ENCODE assay signal across 19 mouse cellular contexts in the genomic region with DNA sequence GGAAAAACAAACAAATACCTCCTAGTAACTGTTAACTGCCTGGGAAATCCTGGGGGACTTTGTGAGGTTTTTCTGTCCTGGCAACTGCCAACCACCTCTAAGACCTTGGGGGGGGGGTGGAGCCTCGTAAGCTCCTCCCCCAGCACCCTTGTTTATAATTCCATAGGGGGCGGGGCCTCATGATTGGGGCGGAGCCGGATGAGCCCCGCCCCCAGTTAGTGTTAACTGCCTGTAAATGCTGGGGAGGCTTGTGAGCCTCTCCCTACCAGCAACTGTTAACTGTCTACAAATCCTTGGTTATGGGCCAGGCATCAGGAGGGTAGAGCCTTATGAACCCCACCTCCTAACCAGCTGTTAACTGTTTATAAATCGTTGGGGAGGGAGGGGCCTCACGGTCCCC. TPM values are rescaled to one million over a fixed set of nuclear protein-coding genes. Genes with fewer than 3 reads are reported as not detected.
DNase-seq lines count a peak whose midpoint lies in the region; ATAC-seq and TF ChIP-seq lines count a peak whose summit lies in the region.
"Had no signal": no experiment of that assay in that cellular context is flagged by ENCODE, and none has a peak within 500 bp of the region (broad histone marks: within the 10 kb centered on the region; RNA-seq: fewer than 3 reads in every experiment).

No protein-coding gene starts in this region.

- no peak overlapping the region for H3K9ac ChIP-seq in embryonic facial prominence, embryonic 12.5 days
- H3K9ac ChIP-seq in limb, embryonic 11.5 days (ENCODE audit: low read length), result no peak overlapping the region
- H3K9ac ChIP-seq in intestine, postnatal 0 days (ENCODE audit: low read depth, low read length), result no peak overlapping the region
- H3K9ac ChIP-seq: heart, embryonic 15.5 days; liver, embryonic 15.5 days; midbrain, embryonic 12.5 days had no signal

- no peaks in the 10 kb centered on the region for H3K9me3 ChIP-seq in embryonic facial prominence, embryonic 12.5 days
- H3K9me3 ChIP-seq in embryonic facial prominence, embryonic 10.5 days, result no peaks in the 10 kb centered on the region
- no peaks in the 10 kb centered on the region for H3K9me3 ChIP-seq in limb, embryonic 11.5 days (ENCODE audit: control insufficient read depth, low read length)
- no peaks in the 10 kb centered on the region for H3K9me3 ChIP-seq in limb, embryonic 10.5 days (replicated peaks)
- H3K9me3 ChIP-seq in intestine, postnatal 0 days (ENCODE audit: control insufficient read depth), result no peaks in the 10 kb centered on the region
- H3K9me3 ChIP-seq: heart, embryonic 15.5 days; liver, embryonic 15.5 days; midbrain, embryonic 12.5 days had no signal

- H3K27ac ChIP-seq in embryonic facial prominence, embryonic 12.5 days, result 0 out of 2 replicates have a peak overlapping the region, but pooled peaks have one; percentile 41
- H3K27ac ChIP-seq in embryonic facial prominence, embryonic 10.5 days (replicated peaks), result no peak overlapping the region
- no peak overlapping the region for H3K27ac ChIP-seq in limb, embryonic 11.5 days (replicated peaks; ENCODE audit: low read depth, low read length)
- no peak overlapping the region for H3K27ac ChIP-seq in limb, embryonic 10.5 days
- no peak overlapping the region for H3K27ac ChIP-seq in intestine, postnatal 0 days (ENCODE audit: low read depth, low read length)
- H3K27ac ChIP-seq: heart, embryonic 15.5 days; liver, embryonic 15.5 days; midbrain, embryonic 12.5 days had no signal

- H3K36me3 ChIP-seq in embryonic facial prominence, embryonic 12.5 days, result no peaks in the 10 kb centered on the region
- no peaks in the 10 kb centered on the region for H3K36me3 ChIP-seq in embryonic facial prominence, embryonic 10.5 days (replicated peaks)
- H3K36me3 ChIP-seq in limb, embryonic 11.5 days (ENCODE audit: control insufficient read depth, insufficient read depth, low read length), result no peaks in the 10 kb centered on the region
- no peaks in the 10 kb centered on the region for H3K36me3 ChIP-seq in limb, embryonic 10.5 days
- no peaks in the 10 kb centered on the region for H3K36me3 ChIP-seq in intestine, postnatal 0 days (ENCODE audit: control insufficient read depth, insufficient read depth)
- H3K36me3 ChIP-seq: heart, embryonic 15.5 days; liver, embryonic 15.5 days; midbrain, embryonic 12.5 days had no signal

- ATAC-seq in embryonic facial prominence, embryonic 12.5 days (ENCODE audit: insufficient number of reproducible peaks, insufficient read depth, low FRiP score, low TSS enrichment), result no peak
- ATAC-seq in limb, embryonic 11.5 days (ENCODE audit: insufficient number of reproducible peaks, low FRiP score, low TSS enrichment, low read depth), result no peak
- ATAC-seq in intestine, postnatal 0 days, result peak; percentile 28; the same call in 1 of the 2 replicates
- no peak for ATAC-seq in erythroblast, adult 5-6 weeks (replicated peaks; ENCODE audit: low FRiP score, poor library complexity, severe bottlenecking)
- ATAC-seq: forebrain, embryonic 14.5 days had no signal

- no peak overlapping the region for H3K4me2 ChIP-seq in embryonic facial prominence, embryonic 12.5 days (replicated peaks)
- no peak overlapping the region for H3K4me2 ChIP-seq in limb, embryonic 11.5 days (ENCODE audit: low read depth, severe bottlenecking)
- no peak overlapping the region for H3K4me2 ChIP-seq in intestine, postnatal 0 days (replicated peaks; ENCODE audit: low read depth)
- H3K4me2 ChIP-seq: heart, embryonic 15.5 days; liver, embryonic 15.5 days; midbrain, embryonic 12.5 days had no signal

- H3K4me3 ChIP-seq in embryonic facial prominence, embryonic 12.5 days, result no peak overlapping the region
- no peak overlapping the region for H3K4me3 ChIP-seq in embryonic facial prominence, embryonic 10.5 days
- no peak overlapping the region for H3K4me3 ChIP-seq in limb, embryonic 11.5 days (ENCODE audit: low read depth, low read length)
- H3K4me3 ChIP-seq in limb, embryonic 10.5 days, result no peak overlapping the region
- no peak overlapping the region for H3K4me3 ChIP-seq in intestine, postnatal 0 days (ENCODE audit: low read depth, low read length)
- H3K4me3 ChIP-seq: heart, embryonic 15.5 days; liver, embryonic 15.5 days; midbrain, embryonic 12.5 days had no signal

- peaks cover 31% of the 10 kb centered on the region for H3K4me1 ChIP-seq in embryonic facial prominence, embryonic 12.5 days
- peaks cover 46% of the 10 kb centered on the region for H3K4me1 ChIP-seq in embryonic facial prominence, embryonic 10.5 days
- peaks cover 18% of the 10 kb centered on the region for H3K4me1 ChIP-seq in limb, embryonic 11.5 days (ENCODE audit: control insufficient read depth, insufficient read depth, low read length)
- H3K4me1 ChIP-seq in limb, embryonic 10.5 days, result peaks cover 38% of the 10 kb centered on the region
- peaks cover 5% of the 10 kb centered on the region for H3K4me1 ChIP-seq in intestine, postnatal 0 days (replicated peaks; ENCODE audit: control insufficient read depth, insufficient read depth, low read length)

- WGBS in embryonic facial prominence, embryonic 12.5 days, result 64% methylated on average over 7 of the region's 7 CpGs
- WGBS in embryonic facial prominence, embryonic 10.5 days, result 68% methylated on average over 7 of the region's 7 CpGs
- 55% methylated on average over 7 of the region's 7 CpGs for WGBS in limb, embryonic 11.5 days
- 53% methylated on average over 7 of the region's 7 CpGs for WGBS in limb, embryonic 10.5 days
- 40% methylated on average over 7 of the region's 7 CpGs for WGBS in intestine, postnatal 0 days

- DNase-seq in embryonic facial prominence, embryonic 10.5 days (ENCODE audit: low spot score), result no peak
- DNase-seq in limb, embryonic 11.5 days (ENCODE audit: low spot score), result peak; percentile 20
- no peak for DNase-seq in limb, embryonic 10.5 days (ENCODE audit: low spot score)
- peak; percentile 77 for DNase-seq in R1 (ENCODE audit: low read depth, low spot score)
- DNase-seq in frontal cortex, postnatal 36 days (ENCODE audit: low spot score in 2 of 2), result no peak
- DNase-seq: adrenal gland, postnatal 36 days; cerebellum, adult 9-10 months; heart, adult 18-20 months; kidney, adult 18-20 months; layer of hippocampus, postnatal 36 days; lung, postnatal 36 days; thymus, postnatal 4 days had no signal

- no peaks in the 10 kb centered on the region for H3K27me3 ChIP-seq in embryonic facial prominence, embryonic 12.5 days
- no peaks in the 10 kb centered on the region for H3K27me3 ChIP-seq in embryonic facial prominence, embryonic 10.5 days (replicated peaks; ENCODE audit: low read depth, poor library complexity, severe bottlenecking)
- no peaks in the 10 kb centered on the region for H3K27me3 ChIP-seq in limb, embryonic 11.5 days (ENCODE audit: control insufficient read depth, insufficient read depth, low read length)
- no peaks in the 10 kb centered on the region for H3K27me3 ChIP-seq in limb, embryonic 10.5 days (ENCODE audit: low read depth, poor library complexity, severe bottlenecking)
- H3K27me3 ChIP-seq in intestine, postnatal 0 days (replicated peaks; ENCODE audit: control insufficient read depth, insufficient read depth, low read length), result no peaks in the 10 kb centered on the region
- H3K27me3 ChIP-seq: heart, embryonic 15.5 days; liver, embryonic 15.5 days; midbrain, embryonic 12.5 days had no signal

- TF ChIP-seq CTCF in intestine, postnatal 0 days (IDR thresholded peaks at IDR 0.05; ENCODE audit: low read depth), result no peak

RNA-seq across cellular contexts. Expression of gene Reep3, which starts 22.5 kb away (rescaled TPM):
- 38.7 and 39.7 TPM in 2 replicates for polyA plus RNA-seq in embryonic facial prominence, embryonic 12.5 days (2016; fragmentation: Nextera tagmentation; extraction: Ambion mirVana)
- polyA plus RNA-seq in embryonic facial prominence, embryonic 10.5 days (2016; fragmentation: Nextera tagmentation; extraction: Ambion mirVana), result 23.7 and 24.6 TPM in 2 replicates
- 21.7 and 22.0 TPM in 2 replicates for polyA plus RNA-seq in limb, embryonic 11.5 days (2014; fragmentation: Nextera tagmentation; extraction: Ambion mirVana)
- 17.8 and 22.2 TPM in 2 replicates for polyA plus RNA-seq in limb, embryonic 10.5 days (2016; fragmentation: Nextera tagmentation; extraction: Ambion mirVana)
- polyA plus RNA-seq in intestine, postnatal 0 days (2015; fragmentation: Nextera tagmentation; extraction: Ambion mirVana), result 77.4 and 81.2 TPM in 2 replicates
- 14.8 and 16.5 TPM in 2 replicates for total RNA-seq in erythroblast, adult 5-6 weeks (2015; ENCODE audit: low replicate concordance)
- 6.4 and 8.1 TPM in 2 replicates for total RNA-seq in erythroblast, adult 5-6 weeks (2017; ENCODE audit: low replicate concordance)

RNA-seq across cellular contexts. Expression of gene Jmjd1c, which starts 23.4 kb away (rescaled TPM):
- 56.3 and 62.7 TPM in 2 replicates for polyA plus RNA-seq in embryonic facial prominence, embryonic 12.5 days (2016; fragmentation: Nextera tagmentation; extraction: Ambion mirVana)
- polyA plus RNA-seq in embryonic facial prominence, embryonic 10.5 days (2016; fragmentation: Nextera tagmentation; extraction: Ambion mirVana), result 33.1 and 34.9 TPM in 2 replicates
- 41.6 and 43.0 TPM in 2 replicates for polyA plus RNA-seq in limb, embryonic 11.5 days (2014; fragmentation: Nextera tagmentation; extraction: Ambion mirVana)
- 27.6 and 31.6 TPM in 2 replicates for polyA plus RNA-seq in limb, embryonic 10.5 days (2016; fragmentation: Nextera tagmentation; extraction: Ambion mirVana)
- polyA plus RNA-seq in intestine, postnatal 0 days (2015; fragmentation: Nextera tagmentation; extraction: Ambion mirVana), result 33.4 and 39.6 TPM in 2 replicates
- 25.4 and 38.5 TPM in 2 replicates for total RNA-seq in erythroblast, adult 5-6 weeks (2015; ENCODE audit: low replicate concordance)
- 36.3 and 39.3 TPM in 2 replicates for total RNA-seq in erythroblast, adult 5-6 weeks (2017; ENCODE audit: low replicate concordance)

Comparison
In these comparisons a context has a peak if more than half of its experiments do, and no peak if none do; other contexts are left out.
1. DNase-seq: peak in limb, embryonic 11.5 days (single experiment) and R1 (single experiment); none in embryonic facial prominence, embryonic 10.5 days (single experiment), limb, embryonic 10.5 days (single experiment) and frontal cortex, postnatal 36 days (0 of 2).